Mouse (Mus musculus): ENCODE measurements around the gene Nup210l. TPM values are rescaled to one million over a fixed set of nuclear protein-coding genes. Genes with fewer than 3 reads are reported as not detected.

Gene Nup210l
- 0.47 TPM for polyA plus RNA-seq (2012; fragmentation: generic; extraction: Trizol)
- long read RNA-seq, experiment 1, result 0 reads
- long read RNA-seq, experiment 2, partial matches to known transcripts, result 0 of 1 reads
- long read RNA-seq, experiment 2, other reads (novel, unspliced or antisense), result 1 of 1 reads

GRCm38 (mm10) chr3:90103938-90104337 lies at the start of gene Nup210l:
Gene Nup210l, plus strand, starts transcription at chr3:90104132.
- Histone ChIP-seq H3K36me3 (ENCODE audit: control insufficient read depth, insufficient read depth) (peaks cover 26% of the 10 kb centered on the region), H3ac (ENCODE audit: control insufficient read depth, insufficient read length, low read depth) (no peak within 1 kb of the TSS), H3K27me3 (ENCODE audit: control insufficient read depth, insufficient read depth, insufficient read length) (no peaks in the 10 kb centered on the region), H3K79me2 (ENCODE audit: control insufficient read depth, insufficient read depth) (no peaks in the 10 kb centered on the region), H3K79me3 (ENCODE audit: low read depth) (no peaks in the 10 kb centered on the region), H3K4me3 (ENCODE audit: insufficient read depth, poor library complexity, severe bottlenecking) (no peak within 1 kb of the TSS)
- no peak for TF ChIP-seq MYOD1 (IDR thresholded peaks at IDR 0.05; ENCODE audit: control insufficient read depth, insufficient read length, low read depth)
- no peak for TF ChIP-seq MYOG (IDR thresholded peaks at IDR 0.05; ENCODE audit: control insufficient read depth, extremely low read depth, insufficient read length)
- no peak for TF ChIP-seq CEBPB (IDR thresholded peaks at IDR 0.05; ENCODE audit: low read depth)

- no peak overlapping the region for H3ac ChIP-seq (ENCODE audit: control insufficient read depth, insufficient read length, low read depth)
- no peaks in the 10 kb centered on the region for H3K27me3 ChIP-seq (ENCODE audit: control insufficient read depth, insufficient read depth, insufficient read length)
- peaks cover 2% of the 10 kb centered on the region for H3K79me3 ChIP-seq (ENCODE audit: low read depth)
- H3K36me3 ChIP-seq (ENCODE audit: control insufficient read depth, insufficient read depth), result peaks cover 48% of the 10 kb centered on the region
- H3K79me2 ChIP-seq (ENCODE audit: control insufficient read depth, insufficient read depth), result peaks cover 4% of the 10 kb centered on the region
- no peak overlapping the region for H3K4me3 ChIP-seq (ENCODE audit: insufficient read depth, poor library complexity, severe bottlenecking)
- TF ChIP-seq MYOG (IDR thresholded peaks at IDR 0.05; ENCODE audit: control insufficient read depth, extremely low read depth, insufficient read length) (no peak), CTCF (IDR thresholded peaks at IDR 0.05; ENCODE audit: control insufficient read depth, insufficient read depth, insufficient read length) (no peak), CEBPB (IDR thresholded peaks at IDR 0.05; ENCODE audit: low read depth) (no peak), MAX (IDR thresholded peaks at IDR 0.05) (no peak), FOSL1 (IDR thresholded peaks at IDR 0.05; ENCODE audit: insufficient read depth, low read length, poor library complexity, severe bottlenecking) (no peak), MYOD1 (IDR thresholded peaks at IDR 0.05; ENCODE audit: control insufficient read depth, insufficient read length, low read depth) (no peak), USF1 (IDR thresholded peaks at IDR 0.05; ENCODE audit: low read depth) (no peak)
Measured at GRCm38 (mm10) chr3:90061549-90061948, 42.4 kb upstream of the Nup210l start.

- Histone ChIP-seq H3K27me3 (ENCODE audit: control insufficient read depth, insufficient read depth, insufficient read length) (no peaks in the 10 kb centered on the region), H3K36me3 (ENCODE audit: control insufficient read depth, insufficient read depth) (peaks cover 41% of the 10 kb centered on the region), H3ac (ENCODE audit: control insufficient read depth, insufficient read length, low read depth) (no peak overlapping the region), H3K4me3 (ENCODE audit: insufficient read depth, poor library complexity, severe bottlenecking) (no peak overlapping the region), H3K79me2 (ENCODE audit: control insufficient read depth, insufficient read depth) (no peaks in the 10 kb centered on the region), H3K79me3 (ENCODE audit: low read depth) (peaks cover under 1% of the 10 kb centered on the region)
- TF ChIP-seq CEBPB (IDR thresholded peaks at IDR 0.05; ENCODE audit: low read depth) (no peak), MYOG (IDR thresholded peaks at IDR 0.05; ENCODE audit: control insufficient read depth, extremely low read depth, insufficient read length) (no peak), CTCF (IDR thresholded peaks at IDR 0.05; ENCODE audit: control insufficient read depth, insufficient read depth, insufficient read length) (no peak), USF1 (IDR thresholded peaks at IDR 0.05; ENCODE audit: low read depth) (no peak), FOSL1 (IDR thresholded peaks at IDR 0.05; ENCODE audit: insufficient read depth, low read length, poor library complexity, severe bottlenecking) (no peak), MAX (IDR thresholded peaks at IDR 0.05) (no peak), MYOD1 (IDR thresholded peaks at IDR 0.05; ENCODE audit: control insufficient read depth, insufficient read length, low read depth) (no peak)
Measured at GRCm38 (mm10) chr3:90062539-90062938, 41.4 kb upstream of the Nup210l start.

DNA sequence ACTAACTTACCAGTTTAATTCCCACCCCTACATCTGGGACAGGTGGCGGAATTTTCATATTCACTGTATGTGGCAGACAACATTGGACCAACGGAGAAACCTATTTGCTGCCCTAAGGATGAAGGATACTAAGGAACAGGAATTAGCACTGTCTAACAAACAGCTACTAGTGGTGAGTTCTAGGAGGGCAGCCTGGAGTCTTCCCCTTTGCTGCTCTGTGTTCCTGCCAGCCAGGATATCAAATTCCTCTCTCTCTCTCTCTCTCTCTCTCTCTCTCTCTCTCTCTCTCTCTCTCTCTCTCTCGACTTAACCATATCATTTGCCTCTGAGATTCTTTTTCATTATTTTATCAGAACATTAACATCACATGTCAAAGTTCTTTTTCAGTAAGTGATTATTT lies 39.5 kb upstream of the Nup210l start:
- Histone ChIP-seq H3K36me3 (ENCODE audit: control insufficient read depth, insufficient read depth) (peaks cover 31% of the 10 kb centered on the region), H3K4me3 (ENCODE audit: insufficient read depth, poor library complexity, severe bottlenecking) (no peak overlapping the region), H3K27me3 (ENCODE audit: control insufficient read depth, insufficient read depth, insufficient read length) (no peaks in the 10 kb centered on the region), H3K79me3 (ENCODE audit: low read depth) (no peaks in the 10 kb centered on the region), H3K79me2 (ENCODE audit: control insufficient read depth, insufficient read depth) (no peaks in the 10 kb centered on the region), H3ac (ENCODE audit: control insufficient read depth, insufficient read length, low read depth) (no peak overlapping the region)
- no peak for TF ChIP-seq CEBPB (IDR thresholded peaks at IDR 0.05; ENCODE audit: low read depth)
- TF ChIP-seq USF1 (IDR thresholded peaks at IDR 0.05; ENCODE audit: low read depth), result no peak
- no peak for TF ChIP-seq MYOG (IDR thresholded peaks at IDR 0.05; ENCODE audit: control insufficient read depth, extremely low read depth, insufficient read length)
- TF ChIP-seq CTCF (IDR thresholded peaks at IDR 0.05; ENCODE audit: control insufficient read depth, insufficient read depth, insufficient read length), result no peak
- TF ChIP-seq MYOD1 (IDR thresholded peaks at IDR 0.05; ENCODE audit: control insufficient read depth, insufficient read length, low read depth), result no peak
- TF ChIP-seq MAX (IDR thresholded peaks at IDR 0.05), result no peak
- no peak for TF ChIP-seq FOSL1 (IDR thresholded peaks at IDR 0.05; ENCODE audit: insufficient read depth, low read length, poor library complexity, severe bottlenecking)

DNA sequence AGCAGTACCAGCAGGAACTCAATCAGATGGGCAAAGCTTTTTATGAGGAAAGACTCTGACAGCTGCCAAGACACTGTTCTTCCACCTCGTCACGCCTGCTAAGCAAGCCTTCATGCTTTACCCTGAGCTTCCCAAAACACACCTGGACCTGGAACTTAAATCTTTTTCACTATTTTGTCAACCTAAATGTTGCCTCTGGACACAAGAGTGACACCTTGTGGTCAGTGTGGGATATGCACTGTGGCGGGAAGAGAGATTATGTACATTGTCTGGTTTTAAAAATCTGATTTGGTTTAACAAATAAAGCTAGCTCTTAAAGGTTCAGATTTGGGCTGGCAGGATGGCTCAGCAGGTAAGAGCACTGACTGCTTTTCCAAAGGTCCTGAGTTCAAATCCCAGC lies 38.4 kb upstream of the Nup210l start:
- Histone ChIP-seq H3K36me3 (ENCODE audit: control insufficient read depth, insufficient read depth) (peaks cover 24% of the 10 kb centered on the region), H3K79me3 (ENCODE audit: low read depth) (no peaks in the 10 kb centered on the region), H3K4me3 (ENCODE audit: insufficient read depth, poor library complexity, severe bottlenecking) (no peak overlapping the region)

DNA sequence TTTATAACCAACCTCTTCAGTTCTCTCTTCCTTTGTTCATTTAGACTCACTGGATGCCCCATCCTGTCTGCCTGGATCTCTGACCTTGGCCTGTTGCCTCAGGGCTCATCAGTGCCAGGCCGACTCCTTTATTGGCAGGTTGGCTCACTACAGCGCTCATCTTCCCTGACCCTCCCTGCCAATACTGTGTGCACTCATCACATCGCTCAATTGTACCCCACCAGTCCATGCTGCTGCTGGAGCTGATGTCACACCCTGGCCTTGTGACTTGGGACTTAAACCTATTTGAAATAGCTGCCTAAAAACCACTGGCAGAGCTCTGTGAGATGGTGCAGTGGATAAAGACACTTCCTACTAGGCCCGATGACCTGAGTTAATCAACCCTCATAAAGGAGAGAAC lies 36.1 kb upstream of the Nup210l start:
- H3K79me3 ChIP-seq (ENCODE audit: low read depth), result no peaks in the 10 kb centered on the region
- H3ac ChIP-seq (ENCODE audit: control insufficient read depth, insufficient read length, low read depth), result no peak overlapping the region
- H3K4me3 ChIP-seq (ENCODE audit: insufficient read depth, poor library complexity, severe bottlenecking), result no peak overlapping the region
- H3K79me2 ChIP-seq (ENCODE audit: control insufficient read depth, insufficient read depth), result no peaks in the 10 kb centered on the region
- no peak for TF ChIP-seq MYOD1 (IDR thresholded peaks at IDR 0.05; ENCODE audit: control insufficient read depth, insufficient read length, low read depth)
- peaks cover 9% of the 10 kb centered on the region for H3K36me3 ChIP-seq (ENCODE audit: control insufficient read depth, insufficient read depth)
- H3K27me3 ChIP-seq (ENCODE audit: control insufficient read depth, insufficient read depth, insufficient read length), result no peaks in the 10 kb centered on the region

More for the DNA sequence above, 38.4 kb upstream of the Nup210l start:
- Histone ChIP-seq H3ac (ENCODE audit: control insufficient read depth, insufficient read length, low read depth) (no peak overlapping the region), H3K27me3 (ENCODE audit: control insufficient read depth, insufficient read depth, insufficient read length) (no peaks in the 10 kb centered on the region), H3K79me2 (ENCODE audit: control insufficient read depth, insufficient read depth) (no peaks in the 10 kb centered on the region)
- no peak for TF ChIP-seq MAX (IDR thresholded peaks at IDR 0.05)
- no peak for TF ChIP-seq CEBPB (IDR thresholded peaks at IDR 0.05; ENCODE audit: low read depth)
- TF ChIP-seq MYOD1 (IDR thresholded peaks at IDR 0.05; ENCODE audit: control insufficient read depth, insufficient read length, low read depth), result no peak
- TF ChIP-seq MYOG (IDR thresholded peaks at IDR 0.05; ENCODE audit: control insufficient read depth, extremely low read depth, insufficient read length), result no peak
- no peak for TF ChIP-seq USF1 (IDR thresholded peaks at IDR 0.05; ENCODE audit: low read depth)
- no peak for TF ChIP-seq FOSL1 (IDR thresholded peaks at IDR 0.05; ENCODE audit: insufficient read depth, low read length, poor library complexity, severe bottlenecking)
- TF ChIP-seq CTCF (IDR thresholded peaks at IDR 0.05; ENCODE audit: control insufficient read depth, insufficient read depth, insufficient read length), result no peak

All from C2C12 (cell line).